Mouse (Mus musculus): ENCODE results near the gene Fkbp5. TPM values are rescaled to one million over a fixed set of nuclear protein-coding genes. Genes with fewer than 3 reads are reported as not detected.

Gene Fkbp5
- polyA plus RNA-seq (2012; rRNA removed): 33.4 and 37.2 TPM in 2 replicates

GRCm38 (mm10) chr17:28517441-28517955 is at the start of gene Fkbp5:
Gene Fkbp5 (minus strand): TSS chr17:28517527.

GRCm38 (mm10) chr17:28560598-28560997 is 43.3 kb upstream of the Fkbp5 start, which contains the start of gene Clps:
Gene Clps (minus strand): TSS chr17:28560766.

GRCm38 (mm10) chr17:28549111-28549510 is 31.8 kb upstream of the Fkbp5 start, which contains the start of gene Clpsl2:
Gene Clpsl2 (plus strand): TSS chr17:28549411.

GRCm38 (mm10) chr17:28530506-28530905 is 13.2 kb upstream of the Fkbp5 start, which contains the start of gene Armc12:
Gene Armc12 (plus strand): TSS chr17:28530806.

GRCm38 (mm10) chr17:28365122-28365521 is 152.2 kb downstream of the Fkbp5 start, which contains the start of gene Tulp1:
Gene Tulp1 (minus strand): TSS chr17:28365222.

GRCm38 (mm10) chr17:28350466-28351352 is 166.6 kb downstream of the Fkbp5 start, which contains the start of gene Tead3:
Gene Tead3 (minus strand): TSS chr17:28350817.

Other genes with a start within 250 kb of the Fkbp5 start
- gene Fance, start 204.0 kb downstream of the Fkbp5 start, polyA plus RNA-seq (2012; rRNA removed): 15.5 and 18.4 TPM in 2 replicates
- 2,677 and 2,789 TPM in 2 replicates for gene Rpl10a, start 189.1 kb downstream of the Fkbp5 start, polyA plus RNA-seq (2012; rRNA removed)
- 15.8 and 27.5 TPM in 2 replicates for gene Tead3, start 166.7 kb downstream of the Fkbp5 start, polyA plus RNA-seq (2012; rRNA removed)
- gene Tulp1, start 152.3 kb downstream of the Fkbp5 start, polyA plus RNA-seq (2012; rRNA removed): 2.0 and 2.5 TPM in 2 replicates
- gene Armc12, start 13.3 kb upstream of the Fkbp5 start, polyA plus RNA-seq (2012; rRNA removed): 0.07 TPM in 1 of 2 replicates, not detected in the other
- not detected in 2 replicates for gene Clpsl2, start 31.9 kb upstream of the Fkbp5 start, polyA plus RNA-seq (2012; rRNA removed)
- not detected in 2 replicates for gene Clps, start 43.2 kb upstream of the Fkbp5 start, polyA plus RNA-seq (2012; rRNA removed)
- 4.1 and 4.6 TPM in 2 replicates for gene Lhfpl5, start 58.1 kb upstream of the Fkbp5 start, polyA plus RNA-seq (2012; rRNA removed)
- gene Srpk1, start 105.2 kb upstream of the Fkbp5 start, polyA plus RNA-seq (2012; rRNA removed): 67.4 and 69.3 TPM in 2 replicates
- gene Slc26a8, start 172.7 kb upstream of the Fkbp5 start, polyA plus RNA-seq (2012; rRNA removed): 3.1 and 4.3 TPM in 2 replicates
- gene Mapk14, start 173.8 kb upstream of the Fkbp5 start, polyA plus RNA-seq (2012; rRNA removed): 64.9 and 65.8 TPM in 2 replicates
- gene AC170998.1, start 208.6 kb upstream of the Fkbp5 start, polyA plus RNA-seq (2012; rRNA removed): 0.42 and 0.54 TPM in 2 replicates

Measured in central nervous system, embryonic 14 days (tissue).